21 mouse cellular contexts compared by ENCODE assay signal in the genomic region with DNA sequence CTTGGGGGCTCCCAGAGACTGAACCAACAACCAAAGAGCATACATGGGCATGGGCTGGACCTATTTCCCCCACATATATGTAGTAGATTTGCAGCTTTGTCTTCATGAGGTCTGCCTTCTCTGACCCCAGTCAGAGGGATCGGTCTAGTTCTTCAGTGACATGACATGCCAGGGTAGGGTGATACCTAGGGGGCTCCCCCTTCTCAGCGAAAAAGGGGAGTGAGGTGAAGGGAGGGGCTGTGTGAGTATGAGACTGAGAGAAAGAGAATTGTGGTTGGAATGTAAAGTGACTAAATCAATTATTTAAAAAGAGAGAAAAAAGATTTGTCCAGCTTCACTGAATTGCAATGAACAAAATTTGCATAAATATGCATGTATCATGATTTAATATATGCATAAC.
DNase-seq lines count a peak whose midpoint lies in the region; ATAC-seq lines count a peak whose summit lies in the region.
"Had no signal": no experiment of that assay in that cellular context is flagged by ENCODE, and none has a peak within 500 bp of the region (broad histone marks: within the 10 kb centered on the region; RNA-seq: fewer than 3 reads in every experiment).

No protein-coding gene starts in this region.

- H3K4me2 ChIP-seq in midbrain, embryonic 14.5 days (ENCODE audit: low read length): no peak overlapping the region
- H3K4me2 ChIP-seq in midbrain, embryonic 15.5 days: no peak overlapping the region
- H3K4me2 ChIP-seq in midbrain, embryonic 16.5 days (ENCODE audit: low read length): no peak overlapping the region

- DNase-seq in midbrain, embryonic 14.5 days: peak; percentile 11
- DNase-seq in midbrain, embryonic 10.5 days (ENCODE audit: low spot score): no peak
- peak; percentile 51 for DNase-seq in retina, postnatal 1 day
- no peak for DNase-seq in retina, embryonic 14.5 days (ENCODE audit: low spot score)
- DNase-seq: adrenal gland, adult 2 months; adrenal gland, adult 8-10 months; adrenal gland, postnatal 10 days; adrenal gland, postnatal 14 days; adrenal gland, postnatal 25 days; adrenal gland, postnatal 36 days; B cell, adult 2 months; cerebellum, adult 11 months; cerebellum, adult 11-12 months; cerebellum, adult 18-20 months had no signal

- H3K27ac ChIP-seq in midbrain, embryonic 14.5 days (replicated peaks; ENCODE audit: low read depth, low read length): no peak overlapping the region
- H3K27ac ChIP-seq in midbrain, embryonic 10.5 days (replicated peaks): no peak overlapping the region
- no peak overlapping the region for H3K27ac ChIP-seq in midbrain, embryonic 15.5 days
- no peak overlapping the region for H3K27ac ChIP-seq in midbrain, embryonic 16.5 days (ENCODE audit: low read length)

- no peaks in the 10 kb centered on the region for H3K27me3 ChIP-seq in midbrain, embryonic 14.5 days (ENCODE audit: control insufficient read depth, insufficient read depth, low read length)
- H3K27me3 ChIP-seq in midbrain, embryonic 10.5 days (ENCODE audit: low read depth, poor library complexity, severe bottlenecking): no peaks in the 10 kb centered on the region
- no peaks in the 10 kb centered on the region for H3K27me3 ChIP-seq in midbrain, embryonic 15.5 days (replicated peaks)
- no peaks in the 10 kb centered on the region for H3K27me3 ChIP-seq in midbrain, embryonic 16.5 days (ENCODE audit: control insufficient read depth, insufficient read depth, low read depth, low read length)
- H3K27me3 ChIP-seq: CH12.LX, Patski had no signal

- H3K9me3 ChIP-seq in midbrain, embryonic 14.5 days (ENCODE audit: control insufficient read depth, low read length): no peaks in the 10 kb centered on the region
- H3K9me3 ChIP-seq in midbrain, embryonic 10.5 days (replicated peaks): no peaks in the 10 kb centered on the region
- no peaks in the 10 kb centered on the region for H3K9me3 ChIP-seq in midbrain, embryonic 15.5 days
- H3K9me3 ChIP-seq in midbrain, embryonic 16.5 days (replicated peaks; ENCODE audit: control insufficient read depth, low read length, poor library complexity, severe bottlenecking): no peaks in the 10 kb centered on the region

- peak; percentile 64; the same call in 1 of the 2 replicates for ATAC-seq in midbrain, embryonic 14.5 days (ENCODE audit: low FRiP score, low TSS enrichment)
- ATAC-seq in midbrain, embryonic 15.5 days (replicated peaks): 0 out of 2 replicates have a peak, but pooled peaks have one; percentile 54
- ATAC-seq in midbrain, embryonic 16.5 days: no peak
- ATAC-seq: activated CD4-positive, CD25-positive, alpha-beta regulatory T cell, adult 4 months; CD4-positive, CD25-positive, alpha-beta regulatory T cell, adult 4 months; Patski had no signal

- WGBS in midbrain, embryonic 14.5 days: 79% methylated on average over 2 of the region's 2 CpGs
- 88% methylated on average over 2 of the region's 2 CpGs for WGBS in midbrain, embryonic 10.5 days
- WGBS in midbrain, embryonic 15.5 days: 60% methylated on average over 2 of the region's 2 CpGs
- WGBS in midbrain, embryonic 16.5 days: 72% methylated on average over 2 of the region's 2 CpGs

- H3K9ac ChIP-seq in midbrain, embryonic 14.5 days (replicated peaks; ENCODE audit: low read length): no peak overlapping the region
- H3K9ac ChIP-seq in midbrain, embryonic 15.5 days: no peak overlapping the region
- no peak overlapping the region for H3K9ac ChIP-seq in midbrain, embryonic 16.5 days (ENCODE audit: low read depth, low read length)

- H3K36me3 ChIP-seq in midbrain, embryonic 14.5 days (ENCODE audit: control insufficient read depth, insufficient read depth, low read length): no peaks in the 10 kb centered on the region
- H3K36me3 ChIP-seq in midbrain, embryonic 10.5 days: no peaks in the 10 kb centered on the region
- H3K36me3 ChIP-seq in midbrain, embryonic 15.5 days (replicated peaks): no peaks in the 10 kb centered on the region
- H3K36me3 ChIP-seq in midbrain, embryonic 16.5 days (ENCODE audit: control insufficient read depth, insufficient read depth, low read length): no peaks in the 10 kb centered on the region
- H3K36me3 ChIP-seq: G1E had no signal

- no peak overlapping the region for H3K4me3 ChIP-seq in midbrain, embryonic 14.5 days (replicated peaks; ENCODE audit: low read depth, low read length)
- H3K4me3 ChIP-seq in midbrain, embryonic 10.5 days: no peak overlapping the region
- H3K4me3 ChIP-seq in midbrain, embryonic 15.5 days: no peak overlapping the region
- no peak overlapping the region for H3K4me3 ChIP-seq in midbrain, embryonic 16.5 days (ENCODE audit: low read depth, low read length)

- no peaks in the 10 kb centered on the region for H3K4me1 ChIP-seq in midbrain, embryonic 14.5 days (ENCODE audit: control insufficient read depth, insufficient read depth, low read length)
- H3K4me1 ChIP-seq in midbrain, embryonic 10.5 days: no peaks in the 10 kb centered on the region
- H3K4me1 ChIP-seq in midbrain, embryonic 15.5 days: no peaks in the 10 kb centered on the region
- no peaks in the 10 kb centered on the region for H3K4me1 ChIP-seq in midbrain, embryonic 16.5 days (ENCODE audit: control insufficient read depth, insufficient read depth, low read length)

Comparison
In these comparisons a context has a peak if more than half of its experiments do, and no peak if none do; other contexts are left out.
1. DNase-seq: peak in midbrain, embryonic 14.5 days (single experiment) and retina, postnatal 1 day (single experiment); none in midbrain, embryonic 10.5 days (single experiment) and retina, embryonic 14.5 days (single experiment).